Mouse (Mus musculus) cortical plate, adult 2 months (tissue): ENCODE results near the gene Ptges3l.

Experiments
- CTCF ChIP-seq: fragments of 200-500 bp; IDR thresholded peaks from 2 replicates; pipeline ENCODE4 v1.5.1; 2011; ENCODE audit warnings: mild to moderate bottlenecking, control low read depth, low read length; ENCODE audit not compliant: insufficient read depth; ENCODE audit errors: extremely low read depth
- POLR2A ChIP-seq: fragments of 200-500 bp; IDR thresholded peaks from 2 replicates; pipeline ENCODE4 v1.6.1; 2011; ENCODE audit warnings: mild to moderate bottlenecking, low read length, control low read depth; ENCODE audit not compliant: insufficient read depth; ENCODE audit errors: extremely low read depth

DNA sequence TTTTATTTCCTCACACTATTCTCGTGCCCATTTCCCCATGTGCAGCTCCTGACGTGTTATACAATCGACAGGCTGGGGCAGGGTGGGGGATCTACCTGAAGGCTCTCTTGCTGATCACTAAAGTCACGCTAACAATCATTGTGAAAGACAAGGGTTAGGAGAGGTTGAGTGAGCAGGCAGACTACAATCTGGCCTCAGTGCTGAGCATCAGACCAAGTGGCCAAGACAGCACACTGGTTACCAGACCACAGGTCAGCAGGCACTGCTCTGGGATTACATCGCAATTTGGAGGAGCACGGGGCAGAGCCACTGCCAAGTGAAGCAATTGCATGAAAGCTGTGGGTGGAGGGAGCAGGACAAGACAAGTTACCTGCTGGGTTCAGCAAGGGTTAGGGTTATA, 46.2 kb downstream of the Ptges3l start:
- TF ChIP-seq CTCF (no peak), POLR2A (no peak)
